Mouse (Mus musculus) embryonic facial prominence, embryonic 14.5 days (tissue): ENCODE data around the gene Inpp4b. TPM values are rescaled to one million over a fixed set of nuclear protein-coding genes. Genes with fewer than 3 reads are reported as not detected.

Experiments used
- ATAC-seq: fragments of 200-750 bp; cut with Nextera tagmentation; 2 replicates; pipeline ENCODE4 v1.8.0; 2017; ENCODE audit warnings: low read depth, moderate number of reproducible peaks, moderate TSS enrichment
- DNase-seq: peaks from one replicate; pipeline ENCODE4 v3.0.0-alpha.2; 2015; ENCODE audit warnings: low spot score
- H3K27ac ChIP-seq: fragments of 300-500 bp; sonication (generic); replicated peaks from 2 replicates; pipeline ENCODE4 v1.5.1; 2014; ENCODE audit warnings: low read depth, mild to moderate bottlenecking, low read length, moderate library complexity
- H3K27me3 ChIP-seq: fragments of 300-500 bp; sonication (generic); replicated peaks from 2 replicates; pipeline ENCODE4 v1.6.1; 2014; ENCODE audit warnings: low read length; ENCODE audit not compliant: control insufficient read depth, insufficient read depth
- H3K36me3 ChIP-seq: fragments of 300-500 bp; sonication (generic); 2 replicates; pipeline ENCODE4 v1.6.1; 2014; ENCODE audit warnings: low read length, mixed read lengths; ENCODE audit not compliant: control insufficient read depth, insufficient read depth
- H3K4me1 ChIP-seq: fragments of 300-500 bp; sonication (generic); 2 replicates; pipeline ENCODE4 v1.6.1; 2014; ENCODE audit warnings: antibody characterized with exemption, low read length; ENCODE audit not compliant: control insufficient read depth, insufficient read depth
- H3K4me2 ChIP-seq: fragments of 300-500 bp; sonication (generic); 2 replicates; pipeline ENCODE4 v1.6.1; 2014; ENCODE audit warnings: low read depth, mild to moderate bottlenecking, low read length, moderate library complexity, mixed read lengths
- H3K4me3 ChIP-seq: fragments of 300-500 bp; sonication (generic); 2 replicates; pipeline ENCODE4 v1.5.1; 2014; ENCODE audit warnings: low read depth, mild to moderate bottlenecking, low read length
- H3K9ac ChIP-seq: fragments of 300-500 bp; sonication (generic); 2 replicates; pipeline ENCODE4 v1.6.1; 2014; ENCODE audit warnings: low read depth, mild to moderate bottlenecking, low read length, moderate library complexity, mixed read lengths
- H3K9me3 ChIP-seq: fragments of 300-500 bp; sonication (generic); 2 replicates; pipeline ENCODE4 v1.6.1; 2016; ENCODE audit warnings: low read length; ENCODE audit not compliant: control insufficient read depth
- WGBS: fragments of 180-500 bp; shearing (Covaris S2); extraction: QIAGEN DNeasy Blood & Tissue Kit; methylation state at CpG from one replicate; pipeline ENCODE4 v1.1.7; 2014; 5-methylcytosine and 5-hydroxymethylcytosine counted together
- polyA plus RNA-seq: library from polyadenylated mRNA; unstranded; fragments of >200 nt; fragmentation: Nextera tagmentation; extraction: Ambion mirVana; gene quantifications from 2 replicates; pipeline ENCODE4 v1.2.1, GENCODE M21; 2014

Gene Inpp4b
- polyA plus RNA-seq, 1 experiment from 2014 or later = 14.9 TPM

DNA sequence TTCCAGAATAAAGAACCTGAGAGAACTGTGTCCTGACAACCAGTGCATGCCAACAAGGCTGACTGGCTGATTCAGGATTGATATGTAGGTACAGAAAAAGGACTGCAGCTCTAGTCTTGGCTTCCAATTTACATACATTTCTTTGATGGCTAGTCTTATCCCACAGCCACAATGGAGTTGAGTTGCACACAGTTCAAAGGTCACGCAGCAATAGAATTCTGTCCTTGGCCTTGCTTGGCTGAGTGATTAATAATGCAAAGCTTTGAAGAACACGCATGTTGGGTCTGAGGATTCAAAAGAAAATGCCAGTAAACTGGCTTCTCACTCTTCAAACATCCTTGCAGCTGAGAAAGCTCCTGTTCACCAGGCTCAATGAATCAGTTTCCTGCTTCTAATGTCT, 70.4 kb downstream of the Inpp4b start:
- Histone ChIP-seq H3K4me1 (no peaks in the 10 kb centered on the region), H3K9me3 (no peaks in the 10 kb centered on the region), H3K27me3 (no peaks in the 10 kb centered on the region), H3K4me3 (no peak overlapping the region), H3K4me2 (no peak overlapping the region), H3K27ac (no peak overlapping the region), H3K9ac (no peak overlapping the region), H3K36me3 (no peaks in the 10 kb centered on the region)
- WGBS = 86% methylated on average over 2 of the region's 2 CpGs
- no peak for DNase-seq
- no peak for ATAC-seq

DNA sequence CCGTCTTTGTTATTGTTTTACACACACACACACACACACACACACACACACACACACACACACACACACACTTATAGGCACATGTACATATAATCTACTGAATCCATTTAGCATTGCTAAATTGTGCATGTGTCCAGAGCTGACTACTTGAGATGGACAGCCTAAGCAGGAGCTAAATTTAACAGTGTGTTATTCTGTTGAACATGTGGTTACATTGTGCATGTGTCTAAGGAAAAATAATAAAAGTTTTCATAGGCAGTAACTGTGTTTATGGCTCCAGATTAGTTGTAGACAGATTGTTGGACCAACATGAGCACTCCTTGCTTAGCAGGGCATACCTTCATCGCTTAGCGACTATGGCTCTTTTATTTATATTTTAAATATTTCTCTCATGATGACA, 101.6 kb downstream of the Inpp4b start:
- Histone ChIP-seq H3K27me3 (no peaks in the 10 kb centered on the region), H3K36me3 (no peaks in the 10 kb centered on the region), H3K4me3 (no peak overlapping the region), H3K9me3 (no peaks in the 10 kb centered on the region), H3K4me2 (no peak overlapping the region), H3K9ac (no peak overlapping the region), H3K27ac (no peak overlapping the region), H3K4me1 (no peaks in the 10 kb centered on the region)
- ATAC-seq (no peak), DNase-seq (no peak)
- 86% methylated on average over 3 of the region's 3 CpGs for WGBS

GRCm38 (mm10) chr8:81449798-81450197, 107.4 kb downstream of the Inpp4b start:
- WGBS = 78% methylated on average over 2 of the region's 2 CpGs
- Histone ChIP-seq H3K9ac (no peak overlapping the region), H3K36me3 (no peaks in the 10 kb centered on the region), H3K27me3 (no peaks in the 10 kb centered on the region), H3K4me2 (no peak overlapping the region), H3K27ac (no peak overlapping the region), H3K4me1 (0 out of 2 replicates have a peak, but pooled peaks cover 5% of the 10 kb centered on the region), H3K4me3 (no peak overlapping the region), H3K9me3 (no peaks in the 10 kb centered on the region)
- DNase-seq = no peak
- ATAC-seq = no peak

DNA sequence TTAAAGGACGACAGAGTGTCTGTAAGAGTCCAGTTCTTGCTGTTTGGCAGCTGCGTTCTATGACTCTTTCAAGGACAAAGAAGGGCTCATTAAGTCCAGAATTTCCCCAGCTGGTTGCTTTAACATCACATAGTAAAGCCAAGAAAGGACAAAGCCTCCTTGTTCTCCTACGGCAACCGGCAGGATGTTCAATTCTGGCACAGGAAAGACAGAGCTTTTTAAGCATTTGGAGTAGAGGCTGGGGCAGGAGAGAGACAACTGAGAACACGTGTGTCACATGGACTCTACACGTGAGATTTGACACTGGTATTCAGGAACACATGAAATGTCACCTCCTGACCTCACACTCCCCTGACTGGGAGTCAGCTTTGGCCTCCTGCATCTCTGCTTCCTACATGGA, 109.7 kb downstream of the Inpp4b start:
- no peak overlapping the region for H3K4me3 ChIP-seq
- WGBS = 16% methylated on average over 6 of the region's 6 CpGs
- no peak; the same call in 1 of the 2 replicates for ATAC-seq
- H3K27me3 ChIP-seq = no peaks in the 10 kb centered on the region
- no peaks in the 10 kb centered on the region for H3K9me3 ChIP-seq
- no peak overlapping the region for H3K9ac ChIP-seq
- H3K36me3 ChIP-seq = no peaks in the 10 kb centered on the region
- H3K4me2 ChIP-seq = no peak overlapping the region
- H3K27ac ChIP-seq = no peak overlapping the region
- peak; percentile 50 for DNase-seq
- H3K4me1 ChIP-seq = 0 out of 2 replicates have a peak, but pooled peaks cover 5% of the 10 kb centered on the region

DNA sequence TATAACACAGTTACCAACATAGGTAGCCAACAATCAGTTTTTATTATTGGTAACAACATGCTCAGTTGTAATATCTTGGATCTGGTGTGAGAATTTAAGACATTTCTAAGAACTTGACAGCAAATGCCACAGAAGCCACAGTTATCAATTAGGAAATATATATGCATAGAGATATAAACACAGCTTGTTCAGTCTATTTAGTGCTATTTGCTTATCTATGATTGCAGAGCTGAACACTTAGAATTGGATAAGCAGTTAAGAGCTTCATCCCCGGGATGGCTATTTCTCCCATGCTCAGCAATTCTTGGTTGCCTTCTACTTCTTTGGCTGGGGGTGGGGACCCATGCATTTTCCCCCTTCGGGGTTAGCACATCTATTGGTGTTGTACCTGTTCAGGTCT, 112.5 kb downstream of the Inpp4b start:
- 0 out of 2 replicates have a peak, but pooled peaks cover 5% of the 10 kb centered on the region for H3K4me1 ChIP-seq
- H3K9me3 ChIP-seq = no peaks in the 10 kb centered on the region
- H3K27me3 ChIP-seq = no peaks in the 10 kb centered on the region
- DNase-seq (no peak), ATAC-seq (no peak)
- no peaks in the 10 kb centered on the region for H3K36me3 ChIP-seq
- 81% methylated on average over 2 of the region's 2 CpGs for WGBS
- H3K4me3 ChIP-seq = no peak overlapping the region
- H3K27ac ChIP-seq = no peak overlapping the region
- H3K9ac ChIP-seq = no peak overlapping the region
- no peak overlapping the region for H3K4me2 ChIP-seq

DNA sequence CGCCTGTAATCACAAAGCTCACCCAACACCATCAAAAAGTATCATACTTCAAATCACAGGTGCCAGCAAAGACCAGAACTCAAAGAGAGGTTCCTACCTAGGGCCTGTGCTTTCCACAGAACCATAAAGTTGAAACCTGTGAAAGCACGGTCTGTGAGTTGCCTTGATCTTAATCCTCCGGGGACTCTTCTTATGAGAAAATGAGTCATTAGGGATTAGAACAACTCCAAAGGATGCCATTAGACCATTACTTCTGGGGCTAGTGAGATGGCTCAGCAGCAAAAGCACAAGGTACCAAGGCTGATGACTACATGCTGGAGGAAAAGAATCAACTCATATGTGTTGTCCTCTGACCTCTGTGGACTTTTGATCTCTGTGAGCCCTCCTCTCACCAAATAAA, 121.4 kb downstream of the Inpp4b start:
- Histone ChIP-seq H3K36me3 (no peaks in the 10 kb centered on the region), H3K9me3 (no peaks in the 10 kb centered on the region), H3K27me3 (no peaks in the 10 kb centered on the region), H3K4me2 (no peak overlapping the region), H3K4me1 (no peaks in the 10 kb centered on the region), H3K4me3 (no peak overlapping the region), H3K9ac (no peak overlapping the region), H3K27ac (no peak overlapping the region)
- WGBS = 76% methylated on average over 3 of the region's 3 CpGs
- ATAC-seq (no peak), DNase-seq (no peak)

DNA sequence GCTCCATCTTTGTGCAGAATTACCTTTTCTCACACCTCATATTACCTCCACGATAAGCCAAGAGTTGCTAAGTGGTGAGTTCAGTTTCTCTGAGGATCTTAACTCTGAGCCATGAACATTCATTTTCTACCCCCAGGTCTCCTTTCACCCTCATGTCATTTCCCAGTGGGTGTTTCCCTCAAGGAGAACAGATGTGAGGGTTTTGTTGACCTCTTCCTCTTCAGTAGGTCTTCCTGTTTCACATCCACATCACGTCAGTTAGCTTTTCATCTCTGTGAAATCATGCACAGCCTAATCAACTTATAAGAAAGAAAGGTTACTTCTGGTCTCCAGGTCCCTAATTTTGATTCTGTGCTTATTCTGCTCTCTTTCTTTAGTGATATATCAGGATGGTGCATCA, 124.4 kb downstream of the Inpp4b start:
- Histone ChIP-seq H3K4me2 (no peak overlapping the region), H3K4me1 (no peaks in the 10 kb centered on the region)
- no peak for ATAC-seq

DNA sequence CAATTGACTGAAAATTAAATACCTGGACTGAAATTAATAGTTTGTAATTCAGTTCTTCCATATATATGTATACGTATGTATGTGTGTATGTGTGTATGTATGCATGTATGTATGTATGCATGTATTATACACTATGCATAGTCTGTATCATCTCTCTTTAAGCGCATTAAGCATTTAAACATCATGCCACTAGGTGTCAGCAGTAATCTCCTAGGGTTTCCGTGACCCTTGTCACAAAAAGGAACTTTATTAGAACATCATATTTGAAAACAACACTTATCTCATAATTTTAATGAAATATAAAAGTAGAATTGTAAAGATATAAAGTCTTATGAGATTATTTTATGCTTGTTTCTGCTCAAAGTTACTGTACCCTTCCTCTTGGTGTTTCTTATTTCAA, 136.3 kb downstream of the Inpp4b start:
- H3K9ac ChIP-seq = no peak overlapping the region
- H3K27ac ChIP-seq = no peak overlapping the region
- no peak overlapping the region for H3K4me2 ChIP-seq
- WGBS = 40% methylated on average over 3 of the region's 3 CpGs
- ATAC-seq (no peak), DNase-seq (peak; percentile 32)
- H3K4me1 ChIP-seq = no peaks in the 10 kb centered on the region
- H3K27me3 ChIP-seq = no peaks in the 10 kb centered on the region
- H3K4me3 ChIP-seq = no peak overlapping the region
- H3K9me3 ChIP-seq = no peaks in the 10 kb centered on the region
- H3K36me3 ChIP-seq = no peaks in the 10 kb centered on the region

More for the DNA sequence above, 124.4 kb downstream of the Inpp4b start:
- H3K27ac ChIP-seq = no peak overlapping the region
- 64% methylated on average over 2 of the region's 2 CpGs for WGBS
- no peak overlapping the region for H3K9ac ChIP-seq
- H3K27me3 ChIP-seq = no peaks in the 10 kb centered on the region
- no peaks in the 10 kb centered on the region for H3K36me3 ChIP-seq
- H3K9me3 ChIP-seq = no peaks in the 10 kb centered on the region
- H3K4me3 ChIP-seq = no peak overlapping the region
- DNase-seq = no peak

- no peaks in the 10 kb centered on the region for H3K4me1 ChIP-seq
- no peaks in the 10 kb centered on the region for H3K27me3 ChIP-seq
- ATAC-seq (no peak), DNase-seq (no peak)
- H3K4me2 ChIP-seq = no peak overlapping the region
- H3K9me3 ChIP-seq = no peaks in the 10 kb centered on the region
- WGBS = 88% methylated on average over 1 of the region's 1 CpGs
- no peaks in the 10 kb centered on the region for H3K36me3 ChIP-seq
- H3K27ac ChIP-seq = no peak overlapping the region
- no peak overlapping the region for H3K9ac ChIP-seq
- no peak overlapping the region for H3K4me3 ChIP-seq
These were observed 141.5 kb downstream of the Inpp4b start for GRCm38 (mm10) chr8:81483834-81484233.
